ENCODE assay signal across 8 mouse cellular contexts in the genomic region with DNA sequence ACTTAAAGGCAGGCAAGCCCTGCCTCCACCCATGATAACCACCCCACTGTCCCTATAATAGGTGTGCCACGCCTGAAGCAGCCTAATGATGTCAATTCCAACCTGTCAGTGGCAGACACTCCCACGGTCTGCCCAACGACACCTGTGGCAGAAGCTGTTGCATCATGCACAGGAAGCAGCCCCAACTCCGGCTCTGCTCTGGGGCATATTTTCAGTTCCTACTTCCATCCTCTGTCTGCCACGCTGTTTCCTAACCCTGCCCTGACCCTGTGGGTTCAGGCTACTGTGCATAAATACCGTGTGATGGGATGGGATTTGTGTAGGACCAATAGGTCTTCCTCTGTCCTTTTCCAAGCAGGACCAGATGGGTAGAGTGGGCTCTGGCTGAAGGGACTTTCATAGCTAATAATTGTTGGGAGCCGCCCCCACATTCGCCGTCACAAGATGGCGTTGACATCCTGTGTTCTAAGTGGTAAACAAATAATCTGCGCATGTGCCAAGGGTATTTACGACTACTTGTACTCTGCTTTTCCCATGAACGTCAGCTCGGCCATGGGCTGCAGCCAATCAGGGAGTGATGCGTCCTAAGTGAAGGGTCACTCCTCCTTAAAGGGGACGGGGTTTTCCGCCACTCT. TPM values are rescaled to one million over a fixed set of nuclear protein-coding genes. Genes with fewer than 3 reads are reported as not detected.
DNase-seq lines count a peak whose midpoint lies in the region; ATAC-seq and TF ChIP-seq lines count a peak whose summit lies in the region.
"Not testable (repeated sequence)": the region's sequence is repeated elsewhere in the genome, so short reads cannot be mapped to it uniquely, and the experiment has no call there.

No protein-coding gene starts in this region.

- H3K9me3 ChIP-seq in CH12.LX (replicated peaks; ENCODE audit: low read length): peaks cover 17% of the 10 kb centered on the region
- H3K9me3 ChIP-seq in hindbrain, embryonic 15.5 days; lung, embryonic 14.5 days (ENCODE audit: low read depth, low read length); stomach, postnatal 0 days (ENCODE audit: control insufficient read depth, low read length): not testable (repeated sequence)

- peaks cover 0 to 21% of the 10 kb centered on the region in 2 experiments; a peak in 2 of 4 replicates for H3K4me1 ChIP-seq in CH12.LX (ENCODE audit: control insufficient read depth in 1 of 2, insufficient read depth in 2 of 2)
- not testable (repeated sequence) for H3K4me1 ChIP-seq in hindbrain, embryonic 15.5 days (replicated peaks); lung, embryonic 14.5 days (ENCODE audit: insufficient read depth); stomach, postnatal 0 days (replicated peaks; ENCODE audit: control insufficient read depth, insufficient read depth)

- dilution Hi-C loops in CH12.LX (cut with MboI; ENCODE audit: extremely low pct_ligation_motif_present, extremely low pct_unique_long_range_greater_than_20kb, low sequenced_read_pairs): not testable (repeated sequence)

- peak overlapping the region; percentile 50 to 59 (median 52) for H3K4me3 ChIP-seq in CH12.LX (replicated peaks in 1 of 3; ENCODE audit: low read depth in 2 of 3, low read length in 2 of 3, poor library complexity in 1 of 3)
- peak overlapping the region; percentile 38 for H3K4me3 ChIP-seq in hindbrain, embryonic 15.5 days
- H3K4me3 ChIP-seq in layer of hippocampus, adult 2 months: peak overlapping the region; percentile 56
- peak overlapping the region; percentile 33 for H3K4me3 ChIP-seq in lung, embryonic 14.5 days (ENCODE audit: low read depth, low read length)
- peak overlapping the region; percentile 25 for H3K4me3 ChIP-seq in stomach, postnatal 0 days (ENCODE audit: low read depth, low read length)

- 76% methylated on average over 16 of the region's 17 CpGs for whole genome bisulfite sequencing in hindbrain, embryonic 15.5 days
- WGBS in lung, embryonic 14.5 days: 58% methylated on average over 15 of the region's 17 CpGs
- 65% methylated on average over 14 of the region's 17 CpGs for WGBS in stomach, postnatal 0 days

- peak; percentile 89 for DNase-seq in CH12.LX (ENCODE audit: extremely low read depth)
- DNase-seq in gastrocnemius, adult 8-10 months (ENCODE audit: low spot score in 2 of 2): peak; percentile 50 to 65
- peak; percentile 32 to 72 for DNase-seq in layer of hippocampus, adult 2 months (ENCODE audit: low spot score in 2 of 2)
- peak; percentile 31 for DNase-seq in lung, embryonic 14.5 days
- peak; percentile 90 for DNase-seq in naive thymus-derived CD4-positive, alpha-beta T cell, adult 2 months (ENCODE audit: low read depth)
- DNase-seq in stomach, postnatal 0 days (ENCODE audit: low spot score): peak; percentile 23

- H3K27me3 ChIP-seq in CH12.LX (replicated peaks); hindbrain, embryonic 15.5 days; lung, embryonic 14.5 days (ENCODE audit: insufficient read depth, low read length); stomach, postnatal 0 days (ENCODE audit: control insufficient read depth, insufficient read depth, low read length): not testable (repeated sequence)

- H3K36me3 ChIP-seq in CH12.LX (replicated peaks in 1 of 2; ENCODE audit: control insufficient read depth in 1 of 2, insufficient read depth in 1 of 2, low read length in 1 of 2): peaks cover 8 to 17% of the 10 kb centered on the region in 2 experiments
- not testable (repeated sequence) for H3K36me3 ChIP-seq in hindbrain, embryonic 15.5 days; lung, embryonic 14.5 days (ENCODE audit: insufficient read depth); stomach, postnatal 0 days (ENCODE audit: control insufficient read depth, insufficient read depth, low read length)

- TF ChIP-seq EP300 in CH12.LX (IDR thresholded peaks at IDR 0.05; ENCODE audit: low read length): peak; percentile 88
- not testable (repeated sequence) for TF ChIP-seq EP300 in stomach, postnatal 0 days (optimal IDR thresholded peaks at IDR 0.05)

- peak overlapping the region; percentile 73 for H3K27ac ChIP-seq in CH12.LX (ENCODE audit: insufficient read depth, low read depth)
- 0 out of 2 replicates have a peak overlapping the region, but pooled peaks have one; percentile 2 for H3K27ac ChIP-seq in hindbrain, embryonic 15.5 days (replicated peaks)
- H3K27ac ChIP-seq in layer of hippocampus, adult 2 months: peak overlapping the region; percentile 81
- H3K27ac ChIP-seq in lung, embryonic 14.5 days (ENCODE audit: low read depth): peak overlapping the region; percentile 63; the same call in 1 of the 2 replicates
- peak overlapping the region; percentile 63; the same call in 1 of the 2 replicates for H3K27ac ChIP-seq in stomach, postnatal 0 days (replicated peaks)

- H3K9ac ChIP-seq in CH12.LX (ENCODE audit: insufficient read depth, low read depth): peak overlapping the region; percentile 33
- peak overlapping the region; percentile 20 for H3K9ac ChIP-seq in hindbrain, embryonic 15.5 days
- H3K9ac ChIP-seq in lung, embryonic 14.5 days: peak overlapping the region; percentile 29
- not testable (repeated sequence) for H3K9ac ChIP-seq in stomach, postnatal 0 days (ENCODE audit: low read length)

- not testable (repeated sequence) for H3K79me2 ChIP-seq in CH12.LX (replicated peaks; ENCODE audit: control insufficient read depth, extremely low read depth, insufficient read depth, poor library complexity, severe bottlenecking)

- TF ChIP-seq RAD21 in CH12.LX (IDR thresholded peaks at IDR 0.05; ENCODE audit: low read depth, low read length): not testable (repeated sequence)

- not testable (repeated sequence) for TF ChIP-seq CTCF in CH12.LX (conservative IDR thresholded peaks at IDR 0.05 in 1 of 2, IDR thresholded peaks at IDR 0.05 in 1 of 2; ENCODE audit: low read depth in 2 of 2, low read length in 2 of 2); layer of hippocampus, adult 2 months (conservative IDR thresholded peaks at IDR 0.05); lung, embryonic 14.5 days (IDR thresholded peaks at IDR 0.05; ENCODE audit: low read depth); stomach, postnatal 0 days (IDR thresholded peaks at IDR 0.05; ENCODE audit: low read depth)

- ATAC-seq in common myeloid progenitor, adult 5-6 weeks (replicated peaks; ENCODE audit: low read depth, poor library complexity, severe bottlenecking): peak; percentile 84
- peak; percentile 76 for ATAC-seq in hindbrain, embryonic 15.5 days (ENCODE audit: low FRiP score, low read depth)
- peak; percentile 39 for ATAC-seq in lung, embryonic 14.5 days (ENCODE audit: insufficient read depth)
- peak; percentile 55 for ATAC-seq in stomach, postnatal 0 days (ENCODE audit: low FRiP score, low TSS enrichment)

- peak; percentile 61 for TF ChIP-seq POLR2A in CH12.LX (IDR thresholded peaks at IDR 0.05; ENCODE audit: low read depth, low read length)

- in situ Hi-C loops in CH12.LX (cut with MboI; ENCODE audit: low pct_ligation_motif_present, low pct_unique_long_range_greater_than_20kb, low sequenced_read_pairs): loop anchor here (5.0 kb wide), 1 partner anchor 43 kb away; a partner anchor contains a TSS

- H3K4me2 ChIP-seq in CH12.LX (ENCODE audit: insufficient read depth, low read depth, poor library complexity, severe bottlenecking): peak overlapping the region; percentile 79
- H3K4me2 ChIP-seq in hindbrain, embryonic 15.5 days: peak overlapping the region; percentile 50
- peak overlapping the region; percentile 56 for H3K4me2 ChIP-seq in lung, embryonic 14.5 days
- H3K4me2 ChIP-seq in stomach, postnatal 0 days (replicated peaks; ENCODE audit: low read depth): peak overlapping the region; percentile 36

TF ChIP-seq in CH12.LX, 34 proteins besides CTCF, POLR2A, EP300 and RAD21 (continues in another document):
- peak; percentile 69 for TF ChIP-seq JUND (conservative IDR thresholded peaks at IDR 0.05; ENCODE audit: low read depth, low read length)
- peak; percentile 69 for TF ChIP-seq NRF1 (IDR thresholded peaks at IDR 0.05; ENCODE audit: low read depth, low read length)
- TF ChIP-seq MXI1 (IDR thresholded peaks at IDR 0.05; ENCODE audit: low read depth, low read length): peak; percentile 92
- peak; percentile 96 for TF ChIP-seq IRF4 (IDR thresholded peaks at IDR 0.05; ENCODE audit: low read depth, low read length)
- TF ChIP-seq TCF12 (IDR thresholded peaks at IDR 0.05; ENCODE audit: low read depth, low read length): peak; percentile 92
- TF ChIP-seq HCFC1 (IDR thresholded peaks at IDR 0.05; ENCODE audit: low read depth, low read length): peak; percentile 75
- peak; percentile 74; the same call in 1 of the 2 replicates for TF ChIP-seq NELFE (IDR thresholded peaks at IDR 0.05; ENCODE audit: low read depth, low read length)
- peak; percentile 95 for TF ChIP-seq MAX (IDR thresholded peaks at IDR 0.05; ENCODE audit: low read length)
- peak; percentile 72 for TF ChIP-seq BHLHE40 (IDR thresholded peaks at IDR 0.05; ENCODE audit: low read depth, low read length)
- 0 out of 2 replicates have a peak, but pooled peaks have one; percentile 50 for TF ChIP-seq MAZ (IDR thresholded peaks at IDR 0.05; ENCODE audit: low read depth, low read length)

RNA-seq across cellular contexts. Expression of a gene that starts 5.0 kb away (rescaled TPM):
- total RNA-seq in CH12.LX (2012; rRNA removed): 3.4 and 5.6 TPM in 2 replicates
- 2.6 and 2.8 TPM in 2 replicates for total RNA-seq in CH12.LX (2014; rRNA removed)
- 1.1 and 1.4 TPM in 2 replicates for polyA plus RNA-seq in CH12.LX (2012; ENCODE audit: insufficient read length, low read depth)
- total RNA-seq in common myeloid progenitor, adult 5-6 weeks (2017): 0.37 and 0.44 TPM in 2 replicates
- 1 to 10 TPM; 1.6 to 4.7 (median 1.9) TPM for total RNA-seq in gastrocnemius, adult 8-10 months (2022)
- polyA plus RNA-seq in hindbrain, embryonic 15.5 days (2015; fragmentation: Nextera tagmentation; extraction: Ambion mirVana): 1.7 and 3.1 TPM in 2 replicates
- total RNA-seq in layer of hippocampus, adult 2 months (2021): 1 to 10 TPM; 1.9 to 2.8 TPM
- 5.0 and 7.1 TPM in 2 replicates for polyA plus RNA-seq in lung, embryonic 14.5 days (2014; fragmentation: Nextera tagmentation; extraction: Ambion mirVana)
- polyA plus RNA-seq in stomach, postnatal 0 days (2015; fragmentation: Nextera tagmentation; extraction: Ambion mirVana): 2.3 and 2.8 TPM in 2 replicates

RNA-seq across cellular contexts. Expression of a gene that starts 43.5 kb away (rescaled TPM):
- total RNA-seq in CH12.LX (2012; rRNA removed) (91.5 and 98.3 TPM in 2 replicates), CH12.LX (2014; rRNA removed) (113 and 118 TPM in 2 replicates)
- 99.3 and 113 TPM in 2 replicates for polyA plus RNA-seq in CH12.LX (2012; ENCODE audit: insufficient read length, low read depth)
- 103 and 106 TPM in 2 replicates for total RNA-seq in common myeloid progenitor, adult 5-6 weeks (2017)
- under 1 TPM in 2 of 4 experiments, not detected in 2; 0.13 to 0.38 TPM for total RNA-seq in gastrocnemius, adult 8-10 months (2022)
- 15.3 and 19.0 TPM in 2 replicates for polyA plus RNA-seq in hindbrain, embryonic 15.5 days (2015; fragmentation: Nextera tagmentation; extraction: Ambion mirVana)
- total RNA-seq in layer of hippocampus, adult 2 months (2021): 1 to 10 TPM; 2.0 to 2.1 TPM
- 125 and 133 TPM in 2 replicates for polyA plus RNA-seq in lung, embryonic 14.5 days (2014; fragmentation: Nextera tagmentation; extraction: Ambion mirVana)
- 9.8 and 11.4 TPM in 2 replicates for polyA plus RNA-seq in stomach, postnatal 0 days (2015; fragmentation: Nextera tagmentation; extraction: Ambion mirVana)

Comparison
In these comparisons a context has a peak if more than half of its experiments do, and no peak if none do; other contexts are left out.
1. Peak in every context shown above with its lines: DNase-seq, ATAC-seq, H3K4me3 ChIP-seq and H3K27ac ChIP-seq.
2. DNase-seq: peak in every context shown above with its lines; median percentile 90 in naive thymus-derived CD4-positive, alpha-beta T cell, adult 2 months; 89 in CH12.LX; 58 in gastrocnemius, adult 8-10 months; 52 in layer of hippocampus, adult 2 months; 31 in lung, embryonic 14.5 days; 23 in stomach, postnatal 0 days.
3. H3K27ac ChIP-seq: peak in every context shown above with its lines; median percentile 81 in layer of hippocampus, adult 2 months; 73 in CH12.LX; 63 in lung, embryonic 14.5 days; 63 in stomach, postnatal 0 days; 2 in hindbrain, embryonic 15.5 days.
4. RNA of a gene that starts 43.5 kb away (total RNA-seq): 91.5 to 118 TPM in CH12.LX and 103 to 106 TPM in common myeloid progenitor, adult 5-6 weeks; 2.0 to 2.1 TPM in layer of hippocampus, adult 2 months and 0.13 to 0.38 TPM in gastrocnemius, adult 8-10 months; every median in the first group is over 10 times any median in the second.